Mouse (Mus musculus) thymus, adult 2 months (tissue): Measurements from ENCODE around the gene Cd300c. TPM values are rescaled to one million over a fixed set of nuclear protein-coding genes. Genes with fewer than 3 reads are reported as not detected.
"Not testable (repeated sequence)": the region's sequence is repeated elsewhere in the genome, so short reads cannot be mapped to it uniquely, and the experiment has no call there.

ENCODE experiments used
- DNase-seq: peaks from one replicate; pipeline ENCODE4 v3.0.0; 2021
- H3K27ac ChIP-seq: fragments of 200-500 bp; 2 replicates; pipeline ENCODE4 v1.5.1; 2012; ENCODE audit warnings: low read length, control low read depth; ENCODE audit not compliant: control insufficient read depth, insufficient read depth
- H3K27me3 ChIP-seq: fragments of 200-500 bp; 2 replicates; pipeline ENCODE4 v1.6.1; 2012; ENCODE audit warnings: mild to moderate bottlenecking, low read length, moderate library complexity, mixed read lengths; ENCODE audit not compliant: control insufficient read depth, insufficient read depth
- H3K36me3 ChIP-seq: fragments of 200-500 bp; 2 replicates; pipeline ENCODE4 v1.6.1; 2012; ENCODE audit warnings: mild to moderate bottlenecking, low read length, moderate library complexity; ENCODE audit not compliant: control insufficient read depth, insufficient read depth
- H3K4me1 ChIP-seq: fragments of 200-500 bp; replicated peaks from 2 replicates; pipeline ENCODE4 v1.6.1; 2012; ENCODE audit warnings: low read length; ENCODE audit not compliant: control insufficient read depth, insufficient read depth
- H3K4me3 ChIP-seq: fragments of 200-500 bp; 2 replicates; pipeline ENCODE4 v1.5.1; 2012; ENCODE audit warnings: mild to moderate bottlenecking, low read length, control low read depth, moderate library complexity; ENCODE audit not compliant: control insufficient read depth, insufficient read depth
- CTCF ChIP-seq: fragments of 200-500 bp; IDR thresholded peaks from 2 replicates; pipeline ENCODE4 v1.5.1; 2012; ENCODE audit warnings: mild to moderate bottlenecking, control low read depth, low read length, moderate library complexity, borderline replicate concordance; ENCODE audit not compliant: control insufficient read depth, poor library complexity, insufficient read depth; ENCODE audit errors: extremely low read depth
- POLR2A ChIP-seq: fragments of 200-500 bp; IDR thresholded peaks from 2 replicates; pipeline ENCODE4 v1.6.1; 2012; ENCODE audit warnings: mild to moderate bottlenecking, low read length, control low read depth, moderate library complexity; ENCODE audit not compliant: control insufficient read depth, poor library complexity, insufficient read depth; ENCODE audit errors: extremely low read depth
- WGBS: fragments of 180-500 bp; shearing (Covaris S2); methylation state at CpG from one replicate; pipeline ENCODE4 v1.1.7; 2018; 5-methylcytosine and 5-hydroxymethylcytosine counted together
- polyA plus RNA-seq: library from polyadenylated mRNA; depleted of rRNA; stranded (reverse); fragments of >200 nt; gene quantifications from 2 replicates; pipeline ENCODE4 v1.2.3, GENCODE M21; 2012; rRNA removed

Gene Cd300c
- 2.1 and 5.8 TPM in 2 replicates for polyA plus RNA-seq

- DNase-seq, result no peak
- H3K27ac ChIP-seq, result no peak within 1 kb of the TSS
- no peak within 1 kb of the TSS for H3K4me3 ChIP-seq
- no peak for TF ChIP-seq POLR2A
- no peak for TF ChIP-seq CTCF
- H3K36me3 ChIP-seq, result no peaks in the 10 kb centered on the region
- WGBS, result 63% methylated on average over 9 of the region's 9 CpGs
- H3K4me1 ChIP-seq, result no peaks in the 10 kb centered on the region
- H3K27me3 ChIP-seq, result no peaks in the 10 kb centered on the region
These were observed at the start of gene Cd300c for GRCm38 (mm10) chr11:114968752-114969207. TSS of gene Cd300c (minus strand) at chr11:114969157.

GRCm38 (mm10) chr11:115016093-115016492 is 47.1 kb upstream of the Cd300c start, which contains the start of gene Cd300ld2:
TSS of gene Cd300ld2 (minus strand) at chr11:115016193.
- H3K4me1 ChIP-seq, DNase-seq, H3K4me3 ChIP-seq, H3K27ac ChIP-seq, H3K27me3 ChIP-seq, H3K36me3 ChIP-seq: not testable (repeated sequence)
- WGBS, result no CpG with 5 or more reads among the region's 7 CpGs

DNA sequence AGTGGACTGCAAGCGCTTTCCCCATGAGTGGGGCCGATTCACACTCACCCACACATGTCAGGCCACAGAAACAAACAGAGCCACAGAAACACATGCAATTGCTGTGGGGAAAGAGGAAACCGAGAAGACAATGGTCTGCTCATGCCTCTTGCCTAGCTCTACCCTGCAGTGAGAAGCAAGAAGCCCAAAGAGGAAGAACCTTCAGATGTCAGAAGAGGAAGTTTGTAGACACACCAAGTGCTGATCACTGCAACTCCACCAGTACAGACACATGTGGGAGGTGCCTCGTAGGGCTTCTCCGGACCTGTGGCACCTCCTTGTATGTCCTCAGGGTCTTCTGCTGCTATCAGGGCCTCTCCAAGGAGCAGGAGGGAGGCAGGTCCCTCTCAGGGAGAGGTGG is 35.1 kb upstream of the Cd300c start:
- no peak for DNase-seq
- no peak overlapping the region for H3K27ac ChIP-seq

DNA sequence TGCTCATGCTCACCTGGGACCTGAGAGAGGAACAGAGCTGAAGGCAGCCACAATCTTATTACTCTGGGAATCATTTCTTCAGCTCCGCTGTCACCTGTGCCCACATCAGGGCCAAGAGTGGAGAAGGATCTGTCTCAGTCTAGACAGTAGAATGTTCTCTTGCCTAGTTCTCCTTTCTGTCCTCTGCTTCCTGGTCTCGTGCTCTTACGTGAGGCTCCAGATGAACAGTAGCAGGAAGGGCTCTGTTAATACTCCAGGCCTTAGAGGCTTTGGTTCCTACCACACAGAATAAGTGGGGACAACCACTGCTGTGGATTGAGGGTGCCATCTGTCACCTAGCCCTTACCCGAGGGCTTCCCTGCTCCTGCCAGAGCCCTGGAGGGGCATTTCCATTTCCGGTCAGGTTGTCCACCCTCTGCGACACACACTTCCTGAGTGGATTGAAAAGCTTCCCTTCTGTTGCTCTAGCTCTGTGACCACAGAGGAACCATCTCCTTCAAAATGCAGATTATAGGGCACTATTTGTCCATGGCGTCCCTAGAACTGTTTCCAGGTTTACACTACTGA is 32.6 kb upstream of the Cd300c start, which contains the start of gene Cd300c2:
Gene Cd300c2, minus strand, starts transcription at position 407 of the 567 bp plus-strand sequence.
- Histone ChIP-seq H3K36me3 (no peaks in the 10 kb centered on the region), H3K27ac (no peak within 1 kb of the TSS; the same call in 1 of the 2 replicates), H3K27me3 (no peaks in the 10 kb centered on the region), H3K4me1 (no peaks in the 10 kb centered on the region), H3K4me3 (no peak within 1 kb of the TSS)
- TF ChIP-seq POLR2A (no peak), CTCF (no peak)
- 55% methylated on average over 7 of the region's 7 CpGs for WGBS
- DNase-seq, result no peak

More for the DNA sequence above, 35.1 kb upstream of the Cd300c start:
- TF ChIP-seq POLR2A (no peak), CTCF (no peak)
- Histone ChIP-seq H3K36me3 (no peaks in the 10 kb centered on the region), H3K27me3 (no peaks in the 10 kb centered on the region), H3K4me1 (no peaks in the 10 kb centered on the region), H3K4me3 (no peak overlapping the region)
- WGBS, result 17% methylated on average over 5 of the region's 5 CpGs

GRCm38 (mm10) chr11:114989793-114990192 is 20.8 kb upstream of the Cd300c start, which contains the start of gene Cd300ld:
TSS of gene Cd300ld (minus strand) at chr11:114989922.
- TF ChIP-seq POLR2A (no peak), CTCF (no peak)
- no peaks in the 10 kb centered on the region for H3K4me1 ChIP-seq
- no peak for DNase-seq
- H3K27me3 ChIP-seq, result no peaks in the 10 kb centered on the region
- WGBS, result 47% methylated on average over 4 of the region's 4 CpGs
- H3K27ac ChIP-seq, result no peak within 1 kb of the TSS
- H3K36me3 ChIP-seq, result no peaks in the 10 kb centered on the region
- no peak within 1 kb of the TSS for H3K4me3 ChIP-seq

- 76% methylated on average over 4 of the region's 4 CpGs for WGBS
- H3K4me3 ChIP-seq, result no peak overlapping the region
- no peaks in the 10 kb centered on the region for H3K4me1 ChIP-seq
- no peak overlapping the region for H3K27ac ChIP-seq
- no peaks in the 10 kb centered on the region for H3K36me3 ChIP-seq
- TF ChIP-seq CTCF, result no peak
- TF ChIP-seq POLR2A, result no peak
- H3K27me3 ChIP-seq, result no peaks in the 10 kb centered on the region
- no peak for DNase-seq
These were observed 12.9 kb upstream of the Cd300c start for GRCm38 (mm10) chr11:114981866-114982265.

GRCm38 (mm10) chr11:114972726-114973125 is 3.8 kb upstream of the Cd300c start:
- no peak for TF ChIP-seq POLR2A
- no peak for TF ChIP-seq CTCF
- no peaks in the 10 kb centered on the region for H3K36me3 ChIP-seq
- H3K27ac ChIP-seq, result no peak overlapping the region
- H3K4me3 ChIP-seq, result no peak overlapping the region
- no peak for DNase-seq
- H3K4me1 ChIP-seq, result no peaks in the 10 kb centered on the region
- H3K27me3 ChIP-seq, result no peaks in the 10 kb centered on the region
- WGBS, result 93% methylated on average over 10 of the region's 10 CpGs
